Mouse (Mus musculus) embryo, embryonic 11.5 days (tissue): ENCODE results near the gene H2-Ab1.

Experiments used
- DNase-seq: peaks from one replicate; pipeline ENCODE4 v3.0.0-alpha.2; 2012; ENCODE audit warnings: low read depth, low spot score

Gene H2-Ab1

GRCm38 (mm10) chr17:34239601-34240041 lies 17.9 kb upstream of the H2-Ab1 start:
- DNase-seq: no peak

DNA sequence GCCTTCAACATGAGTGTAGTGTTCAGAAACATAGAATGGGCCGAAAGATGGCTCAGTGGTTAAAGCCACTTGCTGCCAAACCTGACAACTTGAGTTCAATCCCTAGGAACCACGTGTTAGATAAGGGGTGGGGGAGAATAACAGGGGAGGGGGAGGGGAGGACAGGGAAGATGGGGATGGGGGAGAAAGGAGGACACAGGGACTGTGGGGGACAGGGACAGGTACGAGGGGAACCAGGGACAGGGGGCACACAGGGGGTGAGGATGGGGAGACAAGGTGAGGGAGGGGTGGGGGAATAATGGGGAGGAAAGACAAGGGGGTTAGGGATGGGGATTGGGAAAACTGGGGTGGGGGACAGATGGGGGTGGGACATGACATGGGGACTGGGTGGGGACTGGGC lies 17.1 kb upstream of the H2-Ab1 start:
- DNase-seq: no peak

DNA sequence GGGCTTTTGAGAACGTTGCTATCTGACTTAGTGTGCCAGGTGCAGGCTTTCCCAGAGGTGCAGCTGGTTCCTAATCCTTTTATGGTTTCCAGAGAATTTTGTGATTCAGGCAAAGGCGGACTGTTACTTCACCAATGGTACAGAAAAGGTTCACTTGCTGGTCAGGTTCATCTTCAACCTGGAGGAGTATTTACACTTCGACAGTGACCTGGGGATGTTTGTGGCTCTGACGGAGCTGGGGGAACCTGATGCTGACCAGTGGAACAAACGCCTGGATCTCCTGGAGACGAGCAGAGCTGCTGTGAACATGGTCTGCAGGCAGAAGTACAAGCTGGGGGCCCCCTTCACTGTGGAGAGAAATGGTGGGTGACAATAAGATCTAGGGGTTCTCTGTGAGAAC lies 16.6 kb upstream of the H2-Ab1 start:
- DNase-seq: no peak

GRCm38 (mm10) chr17:34244656-34245055 lies 12.8 kb upstream of the H2-Ab1 start:
- DNase-seq: no peak

- no peak for DNase-seq
Observed at GRCm38 (mm10) chr17:34247047-34247446, 10.4 kb upstream of the H2-Ab1 start.

GRCm38 (mm10) chr17:34248764-34249163 lies 8.7 kb upstream of the H2-Ab1 start:
- DNase-seq: no peak

- no peak for DNase-seq
Observed at GRCm38 (mm10) chr17:34249361-34249760, 8.1 kb upstream of the H2-Ab1 start.

DNA sequence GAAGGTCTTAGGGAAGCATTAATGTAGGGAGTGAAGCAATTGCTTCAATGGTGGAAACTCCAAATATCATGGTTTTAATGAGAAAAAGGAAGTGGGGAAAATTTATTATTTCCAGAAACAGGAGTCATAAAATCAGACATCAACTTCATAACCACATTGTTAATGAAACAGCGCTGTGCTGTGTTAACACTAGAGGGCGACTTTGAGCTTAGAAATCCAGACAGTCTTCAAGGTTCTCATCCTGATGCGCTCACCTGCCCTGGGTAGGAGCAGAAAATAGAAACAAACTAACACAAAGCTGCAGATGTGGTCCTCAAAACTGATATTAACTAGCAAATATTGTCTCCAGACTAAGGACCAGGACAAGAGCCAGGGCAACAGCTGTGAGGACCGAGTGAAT lies 7.6 kb upstream of the H2-Ab1 start:
- DNase-seq: no peak

DNA sequence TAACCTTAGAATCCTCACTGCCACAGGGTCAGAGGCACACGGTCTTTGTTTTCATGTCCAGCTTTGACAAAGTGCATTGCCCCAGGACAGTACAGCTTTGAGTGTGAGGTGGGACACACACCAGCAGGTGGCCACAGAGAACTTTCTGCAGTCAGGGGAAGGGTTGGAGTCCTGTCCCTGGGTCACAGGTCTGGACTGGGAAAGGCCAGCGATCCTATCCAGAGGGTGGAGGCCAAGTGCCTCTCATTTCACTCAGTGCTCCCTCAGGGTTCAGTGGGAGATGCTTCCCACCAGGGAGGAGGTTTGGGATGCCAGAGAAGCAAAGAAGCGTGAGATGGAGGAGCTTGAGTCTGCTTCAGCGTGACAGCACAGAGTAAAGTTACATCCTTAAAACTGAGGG lies 5.8 kb upstream of the H2-Ab1 start:
- DNase-seq: no peak

- no peak for DNase-seq
Observed at GRCm38 (mm10) chr17:34256501-34256900, 988 bp upstream of the H2-Ab1 start.

- no peak for DNase-seq
Observed at GRCm38 (mm10) chr17:34260551-34260950, 3.1 kb downstream of the H2-Ab1 start.

- DNase-seq: peak; percentile 46
Observed at GRCm38 (mm10) chr17:34261502-34261901, 4.0 kb downstream of the H2-Ab1 start.

- DNase-seq: peak; percentile 71
Observed at GRCm38 (mm10) chr17:34263068-34263467, 5.6 kb downstream of the H2-Ab1 start.

DNA sequence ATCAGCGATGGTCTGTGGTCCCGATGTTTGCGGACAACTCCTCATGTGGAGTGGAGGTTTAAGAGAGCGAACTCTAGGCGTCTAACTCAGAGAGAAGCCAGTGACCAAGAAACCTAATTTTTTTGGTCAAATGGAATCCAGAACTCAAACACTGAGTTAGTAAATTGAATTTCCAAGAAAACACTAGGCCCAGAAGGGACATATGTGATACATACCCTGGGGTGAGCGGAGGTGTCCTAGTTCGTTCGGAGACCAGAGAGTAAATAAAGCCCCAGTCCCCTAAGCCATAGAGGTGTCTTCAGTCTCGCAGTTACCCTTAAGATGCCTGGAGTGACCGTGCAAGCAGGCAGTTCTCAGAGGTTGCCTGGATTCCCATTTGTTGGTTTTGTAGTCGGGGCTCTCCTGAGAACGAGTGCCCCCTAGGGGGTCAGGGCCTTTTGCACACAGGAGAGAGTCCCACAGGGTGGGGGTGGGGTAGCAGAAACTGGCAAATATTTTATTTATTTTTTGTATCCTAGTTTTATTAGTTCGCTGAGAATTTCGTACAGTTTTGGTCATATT lies 6.4 kb downstream of the H2-Ab1 start:
- no peak for DNase-seq

DNA sequence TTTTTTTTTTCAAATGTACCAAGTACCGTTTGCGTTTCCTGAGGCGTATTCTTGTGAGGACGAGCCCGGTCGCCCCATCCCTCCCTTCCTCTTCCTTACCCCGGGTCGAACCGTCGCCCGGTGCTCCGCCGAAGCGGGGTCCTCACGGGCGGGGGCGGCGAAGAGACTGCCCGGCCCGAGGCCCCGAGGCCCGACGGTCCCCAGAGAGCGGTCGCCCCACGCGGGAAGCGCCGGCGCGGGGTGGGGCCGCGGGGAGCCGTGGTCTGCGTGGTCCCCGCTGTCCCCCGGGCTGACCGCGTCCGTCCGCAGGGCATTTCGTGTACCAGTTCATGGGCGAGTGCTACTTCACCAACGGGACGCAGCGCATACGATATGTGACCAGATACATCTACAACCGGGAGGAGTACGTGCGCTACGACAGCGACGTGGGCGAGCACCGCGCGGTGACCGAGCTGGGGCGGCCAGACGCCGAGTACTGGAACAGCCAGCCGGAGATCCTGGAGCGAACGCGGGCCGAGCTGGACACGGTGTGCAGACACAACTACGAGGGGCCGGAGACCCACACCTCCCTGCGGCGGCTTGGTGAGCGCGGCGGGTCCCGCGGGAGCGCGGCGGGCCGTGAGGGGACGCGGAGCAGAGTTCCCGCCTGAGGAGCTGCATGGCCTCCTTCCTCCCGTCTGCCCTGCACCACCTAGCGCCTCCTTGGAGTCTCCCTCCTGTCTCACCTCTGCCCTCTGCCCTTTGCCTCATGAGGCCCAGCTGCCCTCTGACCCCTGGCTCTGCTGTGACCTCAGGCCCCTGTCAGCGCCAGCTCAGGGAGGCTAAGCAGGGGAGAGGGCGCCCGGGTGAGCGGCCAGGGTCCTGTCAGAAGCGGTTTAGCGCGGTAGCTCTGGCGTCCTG lies 7.2 kb downstream of the H2-Ab1 start:
- DNase-seq: no peak

DNA sequence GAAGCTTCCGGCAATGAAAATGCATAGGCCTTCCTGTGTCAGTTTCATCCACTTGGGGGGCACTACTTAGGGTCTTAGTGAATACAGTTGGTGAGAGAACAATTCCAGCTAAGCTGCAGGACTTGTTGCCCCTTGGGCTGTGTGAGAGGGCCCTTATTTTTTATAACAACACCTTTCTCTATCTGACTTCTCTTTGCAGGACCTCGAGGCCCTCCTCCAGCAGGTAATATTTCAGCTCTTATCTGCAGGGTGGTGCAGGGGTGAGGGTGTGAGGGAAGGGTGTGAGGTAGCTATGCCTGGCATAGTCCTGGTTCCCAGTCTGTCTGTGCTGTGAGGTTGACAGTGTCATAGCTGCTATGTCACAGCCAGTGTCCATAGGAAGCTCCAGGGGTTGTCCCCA lies 10.8 kb downstream of the H2-Ab1 start:
- no peak for DNase-seq

GRCm38 (mm10) chr17:34268748-34269147 lies 11.3 kb downstream of the H2-Ab1 start:
- DNase-seq: no peak

- no peak for DNase-seq
Observed at GRCm38 (mm10) chr17:34269817-34270216, 12.3 kb downstream of the H2-Ab1 start.

GRCm38 (mm10) chr17:34270230-34270629 lies 12.7 kb downstream of the H2-Ab1 start:
- DNase-seq: no peak

DNA sequence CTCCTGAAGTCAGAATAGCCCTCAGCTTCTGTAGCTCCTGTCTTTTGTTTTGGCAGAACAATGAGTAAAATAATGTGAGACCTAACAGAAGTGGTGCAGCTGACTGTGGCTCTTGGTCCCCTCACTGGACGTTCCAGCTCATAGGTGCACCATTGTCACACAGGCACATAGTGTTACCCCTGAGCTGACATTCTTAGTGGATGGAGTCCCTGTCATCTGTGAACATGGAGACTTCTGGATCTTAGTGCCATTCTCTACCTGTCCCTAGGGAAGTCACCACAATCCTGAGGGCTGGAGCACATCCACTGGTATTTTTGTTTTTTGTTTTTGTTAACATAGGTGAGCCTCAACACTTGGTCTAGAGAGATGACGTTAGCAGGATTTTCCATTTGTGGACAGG lies 13.5 kb downstream of the H2-Ab1 start:
- DNase-seq: no peak

GRCm38 (mm10) chr17:34272102-34272501 lies 14.6 kb downstream of the H2-Ab1 start:
- DNase-seq: no peak

DNA sequence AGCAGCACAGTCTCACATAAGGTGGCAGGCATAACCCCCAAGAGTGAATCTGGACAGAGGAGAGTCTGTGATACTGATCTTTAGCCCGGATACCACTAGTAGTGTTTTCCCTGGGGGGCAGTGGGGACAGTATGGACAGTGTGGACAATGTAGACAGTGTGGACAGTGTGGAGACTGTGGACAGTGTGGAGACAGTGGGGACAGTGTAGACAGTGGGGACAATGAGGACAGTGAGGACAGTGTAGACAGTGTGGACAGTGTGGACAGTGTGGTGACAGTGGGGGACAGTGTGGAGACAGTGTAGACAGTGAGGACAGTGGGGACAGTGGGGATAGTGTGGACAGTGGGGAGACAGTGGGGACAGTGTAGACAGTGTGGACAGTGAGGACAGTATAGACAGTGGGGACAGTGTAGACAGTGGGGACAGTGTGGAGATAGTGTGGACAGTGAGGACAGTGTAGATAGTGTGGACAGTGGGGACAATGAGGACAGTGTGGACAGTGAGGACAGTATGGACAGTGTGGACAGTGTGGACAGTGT lies 23.1 kb downstream of the H2-Ab1 start:
- DNase-seq: no peak

DNA sequence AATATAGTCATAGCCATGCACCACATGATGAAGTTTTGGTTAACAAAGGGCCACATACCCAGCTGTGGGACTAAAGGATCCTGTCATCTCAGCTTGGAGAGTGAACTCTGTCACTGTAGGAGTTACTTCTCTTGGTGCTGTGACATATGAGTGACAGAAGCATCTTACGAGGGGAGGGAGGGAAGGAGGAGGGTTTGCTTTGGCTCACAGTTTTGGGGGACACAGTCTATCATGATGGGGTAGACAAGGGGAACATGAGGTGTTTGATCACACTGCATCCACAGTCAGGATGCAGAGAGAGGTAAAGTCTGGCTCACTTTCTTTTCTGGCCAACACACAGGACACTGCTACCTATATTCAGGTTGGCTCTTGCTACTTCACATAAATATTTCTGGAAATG lies 24.3 kb downstream of the H2-Ab1 start:
- no peak for DNase-seq
